Mouse (Mus musculus) left cerebral cortex, adult 9 months (tissue): ENCODE data around the gene Apol6.

Experiments used
- DNase-seq, 2 experiments: peaks; one replicate each; pipeline ENCODE4 v3.0.0; 2022; ENCODE audit warnings: low spot score in 2 of 2

Apol6 gene

GRCm38 (mm10) chr15:77044597-77045320 is at the start of gene Apol6:
Gene Apol6 (plus strand): TSS chr15:77044729.
- no peak for DNase-seq

DNA sequence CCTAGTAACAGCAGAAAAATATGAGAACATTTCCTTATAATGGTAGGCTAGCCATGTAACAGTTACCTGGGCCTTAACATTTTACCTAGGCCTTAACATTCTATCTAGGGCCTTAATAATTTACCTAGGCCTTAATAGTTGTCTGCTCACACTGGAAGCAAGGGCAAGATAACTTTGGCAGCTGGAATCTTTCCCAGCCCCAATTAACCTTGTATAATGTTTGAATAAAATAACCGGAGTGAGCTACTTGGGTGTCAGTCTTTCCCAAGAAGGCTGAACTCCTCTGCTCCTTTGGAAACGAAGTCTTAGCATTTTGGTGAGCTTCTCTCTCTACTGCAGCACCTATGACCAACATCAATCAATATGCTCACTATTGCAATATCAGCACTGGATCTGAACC is 46.5 kb upstream of the Apol6 start:
- no peak for DNase-seq

- no peak for DNase-seq
Observed at GRCm38 (mm10) chr15:76998878-76999588, 45.5 kb upstream of the Apol6 start.

GRCm38 (mm10) chr15:77003173-77003867 is 41.2 kb upstream of the Apol6 start:
- no peak for DNase-seq

DNA sequence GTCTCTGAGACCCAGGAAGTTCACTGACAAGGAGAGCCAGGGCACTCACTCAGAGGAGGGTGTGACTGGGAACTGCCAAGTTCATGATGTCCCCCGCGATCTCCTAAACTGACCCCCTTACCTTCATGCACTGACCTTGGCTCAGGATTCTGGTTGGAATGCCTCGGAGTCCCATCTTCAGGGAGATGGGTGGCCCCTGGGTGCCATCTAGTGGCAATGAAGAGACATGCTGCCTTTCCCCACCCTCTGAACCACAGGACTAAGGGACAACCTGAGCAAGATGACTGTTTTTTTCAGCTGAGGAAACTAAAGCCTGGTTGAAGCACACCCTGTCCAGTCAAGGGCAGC is 40.7 kb upstream of the Apol6 start:
- DNase-seq = peak in 1 of 2 experiments; percentile 59

GRCm38 (mm10) chr15:77008851-77009250 is 35.7 kb upstream of the Apol6 start:
- DNase-seq = no peak

GRCm38 (mm10) chr15:77013753-77014241 is 30.7 kb upstream of the Apol6 start:
- peak; percentile 41 to 47 for DNase-seq

DNA sequence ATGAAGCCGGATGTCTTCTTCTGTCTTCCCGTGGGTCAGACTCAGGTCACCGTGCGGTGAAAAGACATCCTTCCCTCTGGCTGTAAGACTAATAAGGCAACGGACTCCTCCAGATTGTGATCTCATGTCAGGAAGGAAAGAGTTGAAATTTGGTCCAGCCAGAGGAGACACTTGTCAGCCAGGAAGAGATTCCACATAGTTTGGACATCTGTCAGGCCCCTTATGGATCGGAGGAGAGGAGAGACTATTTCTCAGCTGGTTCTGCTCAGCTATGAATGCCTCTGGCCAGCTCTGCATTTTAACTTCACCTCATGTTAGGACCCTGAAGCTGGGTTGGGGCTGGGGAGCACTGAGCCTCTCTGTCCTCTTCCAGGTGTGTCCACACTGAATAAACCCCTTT is 30.1 kb upstream of the Apol6 start:
- no peak for DNase-seq

GRCm38 (mm10) chr15:77014985-77015384 is 29.5 kb upstream of the Apol6 start:
- no peak for DNase-seq

- DNase-seq = no peak
Observed at GRCm38 (mm10) chr15:77016509-77016908, 28.0 kb upstream of the Apol6 start.

GRCm38 (mm10) chr15:77017897-77018296 is 26.6 kb upstream of the Apol6 start:
- no peak for DNase-seq

GRCm38 (mm10) chr15:77018740-77019340 is 25.7 kb upstream of the Apol6 start:
- peak in 1 of 2 experiments; percentile 36 for DNase-seq

DNA sequence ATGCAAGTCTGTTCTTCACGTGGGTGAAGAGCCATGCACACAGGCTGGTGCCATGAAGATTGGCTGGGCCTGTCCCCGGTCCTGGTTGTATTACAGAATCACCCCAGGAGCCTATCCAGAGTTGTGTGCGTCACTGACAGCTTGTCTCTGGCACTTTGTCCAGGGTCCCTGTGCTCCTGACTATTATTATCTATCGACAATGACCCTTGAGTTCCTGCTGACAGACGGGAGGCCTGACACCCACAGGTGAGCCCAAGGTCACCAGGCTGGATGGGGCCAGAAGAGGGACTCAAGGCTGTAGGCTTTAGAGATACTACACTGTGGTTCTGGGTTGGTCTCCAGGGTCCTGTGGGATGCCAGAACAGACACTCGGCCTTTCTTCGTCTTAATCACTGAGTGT is 25.0 kb upstream of the Apol6 start:
- DNase-seq = no peak

DNA sequence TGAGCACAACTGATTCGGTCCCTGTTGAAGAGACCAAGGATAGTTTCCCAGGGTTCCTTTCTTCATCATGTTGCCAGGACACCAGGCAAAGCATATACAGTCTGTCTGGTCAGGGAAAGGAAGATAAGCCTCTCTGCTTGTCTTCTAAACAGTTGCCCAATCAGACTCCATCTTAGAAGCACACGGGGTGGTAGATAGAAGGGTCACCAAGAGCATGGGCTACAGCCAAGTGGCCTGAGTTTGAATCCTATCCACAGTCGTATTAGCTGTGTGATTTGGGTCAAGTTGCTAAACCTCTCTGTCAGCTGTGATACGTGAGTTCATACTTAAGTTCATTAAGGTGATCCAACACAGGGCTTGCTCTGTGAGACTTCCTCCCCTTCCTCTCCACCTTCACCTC is 24.4 kb upstream of the Apol6 start:
- DNase-seq = no peak

DNA sequence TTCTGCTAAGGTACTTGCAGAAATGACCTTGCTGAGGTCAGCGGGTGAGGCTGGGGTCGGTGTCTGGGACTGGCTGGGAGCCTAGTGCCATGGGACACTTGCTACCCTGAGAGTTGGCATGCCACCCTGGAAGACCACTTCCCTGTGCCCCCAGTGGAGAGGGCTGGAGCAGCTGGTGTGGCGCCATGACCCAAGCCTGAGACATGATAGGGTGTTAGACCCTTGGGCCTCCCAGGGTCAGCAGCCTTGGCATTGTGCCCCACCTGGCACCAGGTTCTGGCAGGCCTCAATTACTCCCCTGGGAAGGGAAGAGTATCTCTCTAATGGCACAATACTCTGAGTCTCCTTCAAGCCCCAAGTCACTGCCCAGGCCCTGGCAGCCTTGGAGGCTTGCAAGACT is 23.5 kb upstream of the Apol6 start:
- no peak for DNase-seq

DNA sequence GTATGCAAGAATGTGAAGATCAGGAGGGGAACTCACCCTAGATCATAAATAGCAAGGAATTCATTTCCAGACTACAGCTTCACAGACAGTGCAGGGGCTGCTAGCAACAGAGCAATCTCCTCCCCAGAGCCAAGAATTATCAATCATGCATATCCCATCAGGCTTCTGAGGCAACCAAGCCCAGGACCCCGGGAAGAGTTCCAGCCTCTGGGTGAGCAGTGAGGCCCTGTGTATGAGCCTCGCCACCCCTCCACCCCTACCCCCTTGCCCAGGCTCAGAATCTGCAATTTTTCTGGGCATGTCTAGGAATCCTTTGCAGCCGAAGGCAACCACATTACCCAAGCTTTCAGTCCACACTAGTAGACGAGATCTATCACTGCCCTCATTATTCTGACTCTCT is 22.7 kb upstream of the Apol6 start:
- no peak for DNase-seq

DNA sequence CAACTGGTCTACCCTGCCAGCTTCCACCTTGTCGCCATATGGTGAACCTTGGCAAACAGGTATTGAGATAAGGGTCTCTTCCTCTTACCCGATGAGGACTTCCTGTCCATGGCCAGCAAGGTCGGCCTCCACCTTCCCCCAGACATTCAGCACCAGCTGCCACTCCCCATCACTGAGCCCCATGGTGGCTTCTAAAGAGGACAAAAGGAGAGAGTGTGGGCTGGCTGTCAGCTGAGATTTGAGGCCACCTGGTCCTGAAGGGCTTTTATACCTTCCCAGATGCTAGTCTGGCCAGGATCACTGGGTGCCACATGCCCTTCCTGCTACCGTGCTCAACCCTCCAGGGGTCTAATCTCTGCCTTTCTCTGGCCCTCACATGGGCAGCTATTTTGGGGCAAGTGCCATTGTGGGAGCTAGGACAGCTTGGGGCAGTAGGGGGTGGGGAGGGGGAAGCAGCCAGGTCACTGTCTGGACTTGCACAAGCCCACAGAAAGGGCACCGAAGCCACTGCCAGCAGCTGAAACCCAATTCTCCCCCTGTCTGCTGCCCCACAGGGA is 22.1 kb upstream of the Apol6 start:
- DNase-seq = no peak

GRCm38 (mm10) chr15:77025884-77026583 is 18.5 kb upstream of the Apol6 start:
- no peak for DNase-seq

GRCm38 (mm10) chr15:77027117-77027516 is 17.4 kb upstream of the Apol6 start:
- no peak for DNase-seq

GRCm38 (mm10) chr15:77027675-77028074 is 16.9 kb upstream of the Apol6 start:
- DNase-seq = no peak

DNA sequence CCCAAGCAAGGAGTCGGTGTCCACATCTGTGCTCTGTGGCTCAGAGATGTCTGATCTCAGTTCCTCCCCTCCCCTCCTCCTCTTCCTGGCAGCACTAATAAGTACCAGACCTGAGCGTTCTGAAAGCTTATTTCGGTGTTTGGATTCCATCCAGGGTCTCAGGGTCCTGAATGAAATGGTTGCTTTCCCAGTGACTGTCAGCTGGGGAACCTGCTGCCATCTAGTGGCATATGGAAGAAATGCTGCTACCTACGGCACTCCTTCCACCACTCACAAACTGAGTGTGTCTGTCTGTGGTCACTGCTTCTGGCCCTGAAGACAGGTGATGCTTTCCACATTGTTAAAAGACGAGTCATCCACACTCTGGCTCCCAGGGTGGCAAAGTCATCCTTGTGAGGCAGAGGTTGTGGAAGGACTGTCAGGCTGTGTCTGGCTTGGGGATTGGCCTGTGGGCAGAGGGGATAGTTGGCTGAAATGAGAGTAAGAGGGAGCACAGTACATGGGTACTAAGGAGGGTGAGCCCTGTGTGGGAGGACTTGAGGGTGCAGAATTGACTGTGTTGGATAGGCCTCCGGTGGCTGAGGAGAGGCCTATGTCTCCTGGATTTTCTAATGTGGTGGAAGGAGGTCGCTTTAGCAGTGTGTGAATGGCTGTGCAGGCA is 15.1 kb upstream of the Apol6 start:
- DNase-seq = peak in 1 of 2 experiments; percentile 52
